Mouse (Mus musculus): ENCODE data around the gene Tet3. TPM values are rescaled to one million over a fixed set of nuclear protein-coding genes. Genes with fewer than 3 reads are reported as not detected.

Tet3 gene
- total and polyA plus RNA-seq, 3 experiments: 6.2 to 23.6 (median 13.7) TPM

GRCm38 (mm10) chr6:83440510-83441258 is 18.2 kb downstream of the Tet3 start:
- no peak for TF ChIP-seq CTCF (IDR thresholded peaks at IDR 0.05)
- TF ChIP-seq POLR2A (IDR thresholded peaks at IDR 0.05; ENCODE audit: insufficient read depth, low read depth, low read length): no peak
- TF ChIP-seq EP300 (IDR thresholded peaks at IDR 0.05; ENCODE audit: insufficient read depth, low read depth, low read length): no peak
- Histone ChIP-seq H3K9ac (ENCODE audit: low read depth, low read length) (peak overlapping the region; percentile 86), H3K79me2 (replicated peaks; ENCODE audit: control insufficient read depth, insufficient read depth, low read length) (peaks cover 3% of the 10 kb centered on the region), H3K27ac (peak overlapping the region; percentile 95), H3K4me3 (peak overlapping the region; percentile 71), H3K27me3 (ENCODE audit: control insufficient read depth, insufficient read depth, low read length) (no peaks in the 10 kb centered on the region), H3K36me3 (ENCODE audit: control insufficient read depth, insufficient read depth, low read length) (peaks cover 7% of the 10 kb centered on the region), H3K4me1 (ENCODE audit: control insufficient read depth, insufficient read depth, low read length) (peaks cover 39% of the 10 kb centered on the region)
- DNase-seq: peak; percentile 65 to 75
- WGBS: 3% methylated on average over 26 of the region's 26 CpGs
- intact Hi-C loops (cut with DNase I): loop anchor here (2.0 kb wide), 2 partner anchors 16 to 66 kb away; partner anchors contain the start of gene Dguok

- no peak for DNase-seq
- 44% methylated on average over 3 of the region's 3 CpGs for WGBS
- Histone ChIP-seq H3K9ac (ENCODE audit: low read depth, low read length) (peak overlapping the region; percentile 48), H3K27me3 (ENCODE audit: control insufficient read depth, insufficient read depth, low read length) (no peaks in the 10 kb centered on the region), H3K4me1 (ENCODE audit: control insufficient read depth, insufficient read depth, low read length) (peaks cover 39% of the 10 kb centered on the region), H3K79me2 (replicated peaks; ENCODE audit: control insufficient read depth, insufficient read depth, low read length) (peaks cover 3% of the 10 kb centered on the region), H3K27ac (peak overlapping the region; percentile 48), H3K4me3 (peak overlapping the region; percentile 19; the same call in 1 of the 2 replicates), H3K36me3 (ENCODE audit: control insufficient read depth, insufficient read depth, low read length) (peaks cover 12% of the 10 kb centered on the region)
- TF ChIP-seq EP300 (IDR thresholded peaks at IDR 0.05; ENCODE audit: insufficient read depth, low read depth, low read length) (no peak), CTCF (IDR thresholded peaks at IDR 0.05) (no peak), POLR2A (IDR thresholded peaks at IDR 0.05; ENCODE audit: insufficient read depth, low read depth, low read length) (no peak)
- intact Hi-C loops (cut with DNase I): loop anchor here (2.0 kb wide), 2 partner anchors 17 to 67 kb away; partner anchors contain the start of gene Dguok
These were observed 18.7 kb downstream of the Tet3 start for GRCm38 (mm10) chr6:83440197-83440509.

- intact Hi-C loops (cut with DNase I): loop anchor here (2.0 kb wide), 3 partner anchors 17 to 67 kb away; partner anchors contain the start of gene Dguok
- 35% methylated on average over 5 of the region's 5 CpGs for WGBS
- Histone ChIP-seq H3K27me3 (ENCODE audit: control insufficient read depth, insufficient read depth, low read length) (no peaks in the 10 kb centered on the region), H3K36me3 (ENCODE audit: control insufficient read depth, insufficient read depth, low read length) (peaks cover 15% of the 10 kb centered on the region), H3K9ac (ENCODE audit: low read depth, low read length) (peak overlapping the region; percentile 48), H3K79me2 (replicated peaks; ENCODE audit: control insufficient read depth, insufficient read depth, low read length) (peaks cover 5% of the 10 kb centered on the region), H3K4me3 (peak overlapping the region; percentile 24; the same call in 1 of the 2 replicates), H3K27ac (peak overlapping the region; percentile 48), H3K4me1 (ENCODE audit: control insufficient read depth, insufficient read depth, low read length) (peaks cover 37% of the 10 kb centered on the region)
- TF ChIP-seq CTCF (IDR thresholded peaks at IDR 0.05): no peak
- TF ChIP-seq EP300 (IDR thresholded peaks at IDR 0.05; ENCODE audit: insufficient read depth, low read depth, low read length): no peak
- TF ChIP-seq POLR2A (IDR thresholded peaks at IDR 0.05; ENCODE audit: insufficient read depth, low read depth, low read length): no peak
- DNase-seq: no peak
These were observed 19.1 kb downstream of the Tet3 start for GRCm38 (mm10) chr6:83439781-83440180.

- Histone ChIP-seq H3K4me3 (peak overlapping the region; percentile 24; the same call in 1 of the 2 replicates), H3K79me2 (replicated peaks; ENCODE audit: control insufficient read depth, insufficient read depth, low read length) (peaks cover 6% of the 10 kb centered on the region), H3K36me3 (ENCODE audit: control insufficient read depth, insufficient read depth, low read length) (peaks cover 12% of the 10 kb centered on the region), H3K4me1 (ENCODE audit: control insufficient read depth, insufficient read depth, low read length) (peaks cover 33% of the 10 kb centered on the region), H3K9ac (ENCODE audit: low read depth, low read length) (no peak overlapping the region; the same call in 1 of the 2 replicates), H3K27ac (peak overlapping the region; percentile 48), H3K27me3 (ENCODE audit: control insufficient read depth, insufficient read depth, low read length) (no peaks in the 10 kb centered on the region)
- no peak for TF ChIP-seq CTCF (IDR thresholded peaks at IDR 0.05)
- no peak for TF ChIP-seq POLR2A (IDR thresholded peaks at IDR 0.05; ENCODE audit: insufficient read depth, low read depth, low read length)
- TF ChIP-seq EP300 (IDR thresholded peaks at IDR 0.05; ENCODE audit: insufficient read depth, low read depth, low read length): no peak
- 52% methylated on average over 13 of the region's 13 CpGs for WGBS
- intact Hi-C loops (cut with DNase I): loop anchor here (2.0 kb wide), 1 partner anchor 22 kb away; no protein-coding TSS in a partner anchor
- DNase-seq: no peak
These were observed 19.6 kb downstream of the Tet3 start for GRCm38 (mm10) chr6:83439119-83439767.

- no peak overlapping the region for H3K4me3 ChIP-seq
- intact Hi-C loops (cut with DNase I): loop anchor here (2.0 kb wide), 1 partner anchor 22 kb away; no protein-coding TSS in a partner anchor
- no peaks in the 10 kb centered on the region for H3K27me3 ChIP-seq (ENCODE audit: control insufficient read depth, insufficient read depth, low read length)
- peaks cover 12% of the 10 kb centered on the region for H3K36me3 ChIP-seq (ENCODE audit: control insufficient read depth, insufficient read depth, low read length)
- TF ChIP-seq POLR2A (IDR thresholded peaks at IDR 0.05; ENCODE audit: insufficient read depth, low read depth, low read length): no peak
- TF ChIP-seq EP300 (IDR thresholded peaks at IDR 0.05; ENCODE audit: insufficient read depth, low read depth, low read length): no peak
- no peak for TF ChIP-seq CTCF (IDR thresholded peaks at IDR 0.05)
- H3K4me1 ChIP-seq (ENCODE audit: control insufficient read depth, insufficient read depth, low read length): peaks cover 31% of the 10 kb centered on the region
- H3K9ac ChIP-seq (ENCODE audit: low read depth, low read length): no peak overlapping the region
- H3K27ac ChIP-seq: no peak overlapping the region; the same call in 1 of the 2 replicates
- WGBS: 59% methylated on average over 3 of the region's 3 CpGs
- peaks cover 6% of the 10 kb centered on the region for H3K79me2 ChIP-seq (replicated peaks; ENCODE audit: control insufficient read depth, insufficient read depth, low read length)
- no peak for DNase-seq
These were observed 20.3 kb downstream of the Tet3 start for GRCm38 (mm10) chr6:83438584-83438983.
